Mouse (Mus musculus): ENCODE data around the gene Polr3g. TPM values are rescaled to one million over a fixed set of nuclear protein-coding genes. Genes with fewer than 3 reads are reported as not detected.

The Polr3g gene
- 5.1 and 5.2 TPM in 2 replicates for polyA plus RNA-seq (2015; fragmentation: Nextera tagmentation; extraction: Ambion mirVana)

DNA sequence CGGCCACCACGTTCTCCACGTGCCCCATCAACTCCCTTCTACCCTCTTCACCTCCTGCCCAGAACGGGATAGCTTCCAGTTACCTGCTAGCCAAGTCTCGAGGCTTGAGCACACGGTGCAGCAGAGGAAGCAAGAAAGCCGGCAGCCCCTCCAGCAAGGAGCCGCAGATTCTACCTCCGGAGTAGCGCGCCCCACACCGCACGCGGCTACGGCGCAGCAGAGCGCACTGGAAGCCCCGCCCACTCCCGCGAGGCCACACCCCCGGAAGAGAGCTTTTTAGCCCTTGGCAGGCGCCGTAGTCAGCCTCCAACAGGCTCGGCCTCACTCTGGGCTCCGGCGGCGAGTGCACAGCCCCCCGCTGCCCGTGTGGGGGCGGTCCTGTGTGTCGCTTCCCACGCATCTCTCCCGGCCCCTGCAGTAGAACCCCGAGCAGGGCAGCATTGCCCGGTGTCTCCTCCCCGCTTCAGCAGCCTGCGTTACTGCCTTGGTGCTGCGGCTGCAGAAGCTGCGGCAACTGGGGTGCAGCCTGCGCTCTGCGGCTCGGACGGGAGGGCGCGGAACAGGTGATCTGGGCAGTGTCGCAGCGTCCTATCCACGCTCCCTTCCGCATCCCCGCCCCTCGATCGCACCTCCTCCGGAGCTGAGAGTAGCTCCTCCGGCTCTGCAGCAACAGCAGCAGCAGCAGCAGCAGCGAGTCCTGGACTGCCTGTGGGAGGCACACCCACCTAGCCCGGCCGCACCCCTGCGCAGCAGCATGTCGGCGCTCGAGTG, at the start of gene Polr3g, which contains the start of gene Mblac2:
TSS of gene Polr3g (minus strand) at position 239 of the 771 bp plus-strand sequence.
TSS of gene Mblac2 (plus strand) at position 567 of the 771 bp plus-strand sequence.
- under 1% methylated on average over 61 of the region's 61 CpGs for WGBS

DNA sequence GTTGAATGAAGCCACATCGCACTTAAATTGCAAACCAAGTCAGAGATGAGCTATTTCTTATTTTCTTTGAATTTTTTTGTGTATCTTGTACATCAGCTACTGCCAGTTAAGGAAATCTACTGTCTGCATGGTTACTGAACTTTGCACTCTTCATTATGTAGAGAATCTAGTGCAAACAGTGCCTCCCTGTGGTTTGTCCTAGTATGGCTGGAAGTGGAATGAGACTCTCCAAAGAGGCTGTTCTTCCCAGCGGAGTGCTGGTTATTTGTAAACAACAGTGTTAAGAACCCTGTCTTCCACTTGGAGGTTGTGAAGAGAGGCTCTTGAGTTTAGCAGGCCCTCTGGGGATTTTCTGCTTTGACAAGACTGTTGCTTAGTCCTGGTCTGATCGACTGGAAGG, 49.6 kb upstream of the Polr3g start:
- WGBS, result 22% methylated on average over 3 of the region's 3 CpGs
- no peak overlapping the region for H3K9ac ChIP-seq (replicated peaks; ENCODE audit: low read depth)
- DNase-seq (ENCODE audit: low spot score) (peak; percentile 60), ATAC-seq (peak; percentile 47; the same call in 1 of the 2 replicates)
- H3K4me1 ChIP-seq (ENCODE audit: insufficient read depth, low read depth, low read length), result no peaks in the 10 kb centered on the region
- no peak for TF ChIP-seq EP300 (IDR thresholded peaks at IDR 0.05)
- peak; percentile 82 for TF ChIP-seq CTCF (IDR thresholded peaks at IDR 0.05)
- H3K27ac ChIP-seq (ENCODE audit: low read length), result no peak overlapping the region
- no peak overlapping the region for H3K4me2 ChIP-seq (replicated peaks; ENCODE audit: low read depth, low read length)
- no peaks in the 10 kb centered on the region for H3K9me3 ChIP-seq (ENCODE audit: low read length)
- no peaks in the 10 kb centered on the region for H3K27me3 ChIP-seq (replicated peaks; ENCODE audit: insufficient read depth, low read length)
- H3K36me3 ChIP-seq (ENCODE audit: insufficient read depth, low read length), result no peaks in the 10 kb centered on the region
- no peak overlapping the region for H3K4me3 ChIP-seq (ENCODE audit: low read depth, low read length)

More for the DNA sequence above, at the start of gene Polr3g, which contains the start of gene Mblac2:
- peak; percentile 37; the same call in 1 of the 2 replicates for TF ChIP-seq CTCF (IDR thresholded peaks at IDR 0.05)
- no peak for TF ChIP-seq EP300 (IDR thresholded peaks at IDR 0.05)
- H3K4me3 ChIP-seq (ENCODE audit: low read depth, low read length), result peak within 1 kb of the TSS; percentile 75
- H3K36me3 ChIP-seq (ENCODE audit: insufficient read depth, low read length), result no peaks in the 10 kb centered on the region
- H3K9ac ChIP-seq (replicated peaks; ENCODE audit: low read depth), result peak within 1 kb of the TSS; percentile 46
- ATAC-seq, result peak; percentile 97
- H3K9me3 ChIP-seq (ENCODE audit: low read length), result no peaks in the 10 kb centered on the region
- peak within 1 kb of the TSS; percentile 80 for H3K27ac ChIP-seq (ENCODE audit: low read length)
- peak; percentile 94 for DNase-seq (ENCODE audit: low spot score)
- no peaks in the 10 kb centered on the region for H3K4me1 ChIP-seq (ENCODE audit: insufficient read depth, low read depth, low read length)
- H3K4me2 ChIP-seq (replicated peaks; ENCODE audit: low read depth, low read length), result peak within 1 kb of the TSS; percentile 98
- no peaks in the 10 kb centered on the region for H3K27me3 ChIP-seq (replicated peaks; ENCODE audit: insufficient read depth, low read length)

DNA sequence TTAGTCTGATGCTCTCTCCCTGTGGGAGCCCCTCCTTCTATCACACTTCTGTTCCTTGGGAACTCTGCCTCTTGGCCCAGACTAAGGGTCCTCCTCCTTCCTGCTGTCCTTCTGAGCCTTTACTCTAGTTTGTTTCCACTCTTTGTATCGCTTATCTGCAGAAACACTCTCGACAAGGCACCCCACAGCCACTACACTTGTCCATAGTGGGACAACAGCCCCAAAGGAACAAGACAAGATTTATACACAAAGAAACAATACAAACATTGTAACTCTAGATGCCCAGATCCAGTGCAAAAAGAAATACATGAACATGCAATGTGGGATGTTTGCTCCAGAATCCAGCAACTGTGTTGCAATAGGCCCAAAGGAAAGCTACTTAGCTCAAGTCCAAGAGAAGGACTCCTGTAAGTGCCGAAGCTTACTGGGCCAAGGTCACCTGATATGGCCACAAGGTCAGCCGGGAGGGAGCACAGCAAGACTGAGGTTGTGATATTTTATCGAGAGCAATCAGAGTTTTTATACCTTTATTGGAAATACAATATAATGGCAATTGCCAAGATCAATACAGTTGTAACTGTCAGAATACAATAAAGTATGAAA, 46.3 kb upstream of the Polr3g start:
- no peaks in the 10 kb centered on the region for H3K36me3 ChIP-seq (ENCODE audit: insufficient read depth, low read length)
- H3K27ac ChIP-seq (ENCODE audit: low read length), result no peak overlapping the region
- 73% methylated on average over 5 of the region's 5 CpGs for WGBS
- H3K9ac ChIP-seq (replicated peaks; ENCODE audit: low read depth), result no peak overlapping the region
- ATAC-seq (no peak), DNase-seq (ENCODE audit: low spot score) (no peak)
- no peak overlapping the region for H3K4me2 ChIP-seq (replicated peaks; ENCODE audit: low read depth, low read length)
- no peaks in the 10 kb centered on the region for H3K27me3 ChIP-seq (replicated peaks; ENCODE audit: insufficient read depth, low read length)
- H3K4me3 ChIP-seq (ENCODE audit: low read depth, low read length), result no peak overlapping the region
- no peaks in the 10 kb centered on the region for H3K9me3 ChIP-seq (ENCODE audit: low read length)
- no peaks in the 10 kb centered on the region for H3K4me1 ChIP-seq (ENCODE audit: insufficient read depth, low read depth, low read length)
- TF ChIP-seq EP300 (IDR thresholded peaks at IDR 0.05) (no peak), CTCF (IDR thresholded peaks at IDR 0.05) (no peak)

GRCm38 (mm10) chr13:81755324-81755723, 44.5 kb upstream of the Polr3g start:
- Histone ChIP-seq H3K4me2 (replicated peaks; ENCODE audit: low read depth, low read length) (no peak overlapping the region), H3K4me1 (ENCODE audit: insufficient read depth, low read depth, low read length) (no peaks in the 10 kb centered on the region), H3K9me3 (ENCODE audit: low read length) (no peaks in the 10 kb centered on the region), H3K27me3 (replicated peaks; ENCODE audit: insufficient read depth, low read length) (no peaks in the 10 kb centered on the region), H3K9ac (replicated peaks; ENCODE audit: low read depth) (no peak overlapping the region), H3K36me3 (ENCODE audit: insufficient read depth, low read length) (no peaks in the 10 kb centered on the region), H3K4me3 (ENCODE audit: low read depth, low read length) (no peak overlapping the region), H3K27ac (ENCODE audit: low read length) (no peak overlapping the region)
- ATAC-seq (no peak), DNase-seq (ENCODE audit: low spot score) (no peak)
- WGBS, result 91% methylated on average over 1 of the region's 1 CpGs
- no peak for TF ChIP-seq CTCF (IDR thresholded peaks at IDR 0.05)
- no peak for TF ChIP-seq EP300 (IDR thresholded peaks at IDR 0.05)

GRCm38 (mm10) chr13:81754878-81755277, 44.1 kb upstream of the Polr3g start:
- no peaks in the 10 kb centered on the region for H3K9me3 ChIP-seq (ENCODE audit: low read length)
- no peak for TF ChIP-seq CTCF (IDR thresholded peaks at IDR 0.05)
- TF ChIP-seq EP300 (IDR thresholded peaks at IDR 0.05), result no peak
- H3K36me3 ChIP-seq (ENCODE audit: insufficient read depth, low read length), result no peaks in the 10 kb centered on the region
- no peak overlapping the region for H3K9ac ChIP-seq (replicated peaks; ENCODE audit: low read depth)
- no peaks in the 10 kb centered on the region for H3K4me1 ChIP-seq (ENCODE audit: insufficient read depth, low read depth, low read length)
- no peak overlapping the region for H3K4me3 ChIP-seq (ENCODE audit: low read depth, low read length)
- peak; percentile 47 for DNase-seq (ENCODE audit: low spot score)
- ATAC-seq, result peak; percentile 67
- H3K27me3 ChIP-seq (replicated peaks; ENCODE audit: insufficient read depth, low read length), result no peaks in the 10 kb centered on the region
- no peak overlapping the region for H3K4me2 ChIP-seq (replicated peaks; ENCODE audit: low read depth, low read length)
- H3K27ac ChIP-seq (ENCODE audit: low read length), result no peak overlapping the region

DNA sequence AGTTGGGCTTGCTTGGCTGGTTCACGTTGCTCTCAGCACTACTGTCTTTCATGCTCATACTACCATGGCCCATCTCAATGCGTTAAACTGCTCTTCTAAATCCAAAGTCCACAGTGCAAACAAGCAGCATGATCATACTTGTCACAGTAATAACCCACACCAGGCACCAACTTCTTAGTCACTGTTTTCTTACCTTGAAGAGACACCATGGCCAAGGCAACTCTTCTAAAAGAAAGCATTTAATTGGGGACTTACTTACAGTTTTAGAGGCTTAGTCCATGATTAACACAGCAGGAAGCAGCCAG, 33.2 kb upstream of the Polr3g start:
- Histone ChIP-seq H3K4me2 (replicated peaks; ENCODE audit: low read depth, low read length) (no peak overlapping the region), H3K36me3 (ENCODE audit: insufficient read depth, low read length) (no peaks in the 10 kb centered on the region), H3K9ac (replicated peaks; ENCODE audit: low read depth) (no peak overlapping the region), H3K27ac (ENCODE audit: low read length) (no peak overlapping the region), H3K9me3 (ENCODE audit: low read length) (no peaks in the 10 kb centered on the region), H3K27me3 (replicated peaks; ENCODE audit: insufficient read depth, low read length) (no peaks in the 10 kb centered on the region), H3K4me3 (ENCODE audit: low read depth, low read length) (no peak overlapping the region), H3K4me1 (ENCODE audit: insufficient read depth, low read depth, low read length) (no peaks in the 10 kb centered on the region)
- 45% methylated on average over 2 of the region's 2 CpGs for WGBS
- DNase-seq (ENCODE audit: low spot score) (no peak), ATAC-seq (no peak)
- TF ChIP-seq EP300 (IDR thresholded peaks at IDR 0.05), result no peak
- no peak for TF ChIP-seq CTCF (IDR thresholded peaks at IDR 0.05)

All from lung, postnatal 0 days (tissue).